Mouse (Mus musculus): ENCODE results near the gene Guk1.

Gene Guk1

DNA sequence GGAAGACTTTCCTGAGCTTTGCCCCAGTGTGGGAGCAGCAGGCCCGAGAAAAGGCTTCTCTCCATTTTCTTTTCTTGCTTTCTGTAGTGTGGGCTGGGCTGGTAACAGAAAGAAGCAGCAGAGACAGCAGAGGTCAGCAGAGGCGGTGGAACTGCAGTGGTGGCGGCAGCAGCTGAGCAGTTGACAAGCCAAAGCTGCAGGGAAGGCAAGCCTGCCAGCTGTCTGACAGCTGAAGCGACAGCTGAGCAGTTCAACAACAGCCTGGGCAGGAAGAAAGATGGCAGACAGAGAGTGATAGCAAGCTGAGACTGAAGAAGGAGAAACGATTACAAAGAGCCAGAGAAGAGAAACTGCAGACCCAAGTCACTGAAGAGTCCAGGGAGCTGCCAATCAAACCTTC lies 30.6 kb downstream of the Guk1 start:
- ChIA-PET POLR2A (interaction anchor here in 3 of 4 experiments (0.9 to 2.8 kb wide), 5 partner anchors 15 to 207 kb away, joined by 3 to 13 read pairs (median 6); partner anchors contain the start of genes 2310033P09Rik (in 1 of the 3), Hist3h2a (in 1 of the 3), Trim11 (in 1 of the 3) and Trim17 (in 1 of the 3)), CTCF (interaction anchor here in 1 of 4 experiments (1.2 kb wide), 1 partner anchor 9 kb away, joined by 4 read pairs; no protein-coding TSS in a partner anchor)

- POLR2A ChIA-PET = interaction anchor here in 3 of 4 experiments (0.6 to 2.5 kb wide), 19 partner anchors 8 to 470 kb away, joined by 3 to 13 read pairs (median 4); partner anchors contain the start of genes Hist3h2a (in 1 of the 3), Hist3h2ba (in 1 of the 3), Trim11 (in 1 of the 3) and Trim17 (in 1 of the 3)
- CTCF ChIA-PET = interaction anchor here in 1 of 4 experiments (1.1 to 1.6 kb wide), 2 partner anchors 65 to 139 kb away, joined by 4 to 8 read pairs; no protein-coding TSS in a partner anchor
Measured at GRCm38 (mm10) chr11:59159558-59159957, 32.5 kb downstream of the Guk1 start.

- CTCF ChIA-PET = interaction anchor here in 3 of 4 experiments (0.6 to 1.6 kb wide), 5 partner anchors 26 to 232 kb away, joined by 3 to 8 read pairs (median 4); no protein-coding TSS in a partner anchor
- POLR2A ChIA-PET = interaction anchor here (0.5 to 2.5 kb wide), 21 partner anchors 8 to 880 kb away, joined by 3 to 13 read pairs (median 4); partner anchors contain the start of genes Hist3h2a (in 1 of the 4), Hist3h2ba (in 1 of the 4), Trim11 (in 1 of the 4) and Trim17 (in 1 of the 4)
Measured at GRCm38 (mm10) chr11:59159099-59159498, 32.9 kb downstream of the Guk1 start.

DNA sequence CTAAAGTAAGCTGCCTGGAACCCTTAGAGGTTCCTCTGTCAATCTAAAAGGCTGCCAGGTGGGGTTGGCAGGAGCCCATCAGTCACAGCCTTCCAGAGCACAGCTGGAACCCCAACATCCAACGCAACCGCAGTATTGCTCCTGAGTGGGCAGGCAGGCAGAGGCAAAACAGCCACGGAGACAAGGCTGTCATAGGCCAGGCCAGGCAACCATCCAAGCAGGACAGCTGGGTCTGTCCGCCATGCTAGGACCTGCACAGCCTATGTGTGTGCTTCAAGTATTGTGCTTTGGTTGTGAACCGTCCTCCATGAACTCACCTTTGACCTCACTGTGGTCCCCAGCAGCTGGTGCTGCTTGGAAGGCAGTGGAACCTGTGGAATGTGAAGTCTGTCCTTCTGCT lies 36.1 kb downstream of the Guk1 start:
- POLR2A ChIA-PET = interaction anchor here in 1 of 4 experiments (0.9 to 1.1 kb wide), 2 partner anchors 9 to 14 kb away, joined by 4 read pairs; no protein-coding TSS in a partner anchor

DNA sequence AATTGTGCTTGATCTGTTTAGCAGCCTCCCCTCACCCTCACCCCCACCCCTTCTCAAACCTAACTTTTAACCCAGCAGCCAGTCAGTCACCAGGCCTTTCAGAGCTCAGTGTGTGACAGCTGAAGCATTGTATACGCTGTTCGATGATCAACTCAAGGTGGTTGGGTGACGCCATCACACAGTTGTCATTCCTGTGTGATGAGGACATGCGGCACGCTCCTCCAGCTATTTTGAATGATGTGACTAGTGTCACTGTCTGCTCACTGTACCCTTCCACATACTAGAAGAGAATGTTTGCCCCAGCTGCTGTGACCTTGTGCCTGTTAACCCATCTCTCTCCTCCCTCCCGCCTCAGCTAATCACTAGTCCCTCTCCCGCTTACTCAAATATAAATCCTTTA lies 37.8 kb downstream of the Guk1 start:
- POLR2A ChIA-PET = interaction anchor here in 3 of 4 experiments (0.6 to 4.3 kb wide), 4 partner anchors 9 to 221 kb away, joined by 3 to 21 read pairs (median 12); partner anchors contain the start of gene Iba57 (in 2 of the 3)
- CTCF ChIA-PET = interaction anchor here in 1 of 4 experiments (0.6 to 0.9 kb wide), 4 partner anchors 12 to 1232 kb away, joined by 3 to 5 read pairs (median 4); partner anchors contain the start of gene Gjc2

More for the DNA sequence above, 36.1 kb downstream of the Guk1 start:
- CTCF ChIA-PET = interaction anchor here in 1 of 4 experiments (0.6 kb wide), 2 partner anchors 62 to 63 kb away, joined by 3 to 5 read pairs; no protein-coding TSS in a partner anchor

- CTCF ChIA-PET = interaction anchor here (0.5 to 2.2 kb wide), 55 partner anchors 9 to 491 kb away, joined by 3 to 18 read pairs (median 4); partner anchors contain the start of genes Iba57 (in 3 of the 4), Hist3h2ba (in 1 of the 4), Obscn (in 1 of the 4) and Trim11 (in 1 of the 4)
Measured at GRCm38 (mm10) chr11:59151729-59152128, 40.3 kb downstream of the Guk1 start.

DNA sequence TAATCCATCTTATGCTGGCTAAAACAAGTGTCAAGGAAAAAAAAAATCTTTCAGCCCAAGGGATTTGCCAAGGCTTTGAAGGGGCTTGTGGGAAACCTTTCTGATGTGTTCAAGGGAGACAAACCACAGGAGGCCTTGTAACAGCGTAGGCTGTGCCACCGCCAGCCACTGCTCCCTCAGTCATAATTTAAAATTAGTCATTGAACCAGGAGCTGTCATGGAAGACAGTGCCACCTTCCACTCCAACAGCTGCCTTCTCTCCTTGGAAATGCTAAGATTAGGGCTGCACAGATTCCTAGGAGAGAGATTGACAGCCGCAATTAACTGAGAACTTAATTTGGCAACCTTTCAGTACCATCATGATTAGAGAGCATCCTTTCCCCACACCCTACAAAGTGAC lies 42.7 kb downstream of the Guk1 start:
- POLR2A ChIA-PET = interaction anchor here in 1 of 4 experiments (1.7 kb wide), 1 partner anchor 14 kb away, joined by 6 read pairs; no protein-coding TSS in a partner anchor
- CTCF ChIA-PET = interaction anchor here in 1 of 4 experiments (0.7 kb wide), 1 partner anchor 55 kb away, joined by 6 read pairs; no protein-coding TSS in a partner anchor

More at GRCm38 (mm10) chr11:59151729-59152128, 40.3 kb downstream of the Guk1 start:
- POLR2A ChIA-PET = interaction anchor here (0.6 to 4.3 kb wide), 14 partner anchors 10 to 337 kb away, joined by 3 to 21 read pairs (median 4); partner anchors contain the start of gene Iba57 (in 2 of the 4)

- ChIA-PET CTCF (interaction anchor here in 2 of 4 experiments (0.5 to 2.1 kb wide), 4 partner anchors 9 to 340 kb away, joined by 3 to 16 read pairs (median 9); no protein-coding TSS in a partner anchor), POLR2A (interaction anchor here in 2 of 4 experiments (1.5 to 2.7 kb wide), 5 partner anchors 8 to 188 kb away, joined by 4 to 12 read pairs (median 6); partner anchors contain the start of genes Hist3h2a (in 1 of the 2), Iba57 (in 1 of the 2), Mrpl55 (in 1 of the 2) and Trim17 (in 1 of the 2))
Measured at GRCm38 (mm10) chr11:59142962-59143361, 49.0 kb downstream of the Guk1 start.

GRCm38 (mm10) chr11:59141772-59142370 lies 50.1 kb downstream of the Guk1 start:
- ChIA-PET CTCF (interaction anchor here in 3 of 4 experiments (0.5 to 2.1 kb wide), 16 partner anchors 10 to 345 kb away, joined by 3 to 16 read pairs (median 4); no protein-coding TSS in a partner anchor), POLR2A (interaction anchor here in 3 of 4 experiments (0.5 to 2.7 kb wide), 22 partner anchors 9 to 344 kb away, joined by 3 to 12 read pairs (median 4); partner anchors contain the start of genes Iba57 (in 2 of the 3), Mrpl55 (in 2 of the 3), Hist3h2a (in 1 of the 3) and Hist3h2ba (in 1 of the 3))

DNA sequence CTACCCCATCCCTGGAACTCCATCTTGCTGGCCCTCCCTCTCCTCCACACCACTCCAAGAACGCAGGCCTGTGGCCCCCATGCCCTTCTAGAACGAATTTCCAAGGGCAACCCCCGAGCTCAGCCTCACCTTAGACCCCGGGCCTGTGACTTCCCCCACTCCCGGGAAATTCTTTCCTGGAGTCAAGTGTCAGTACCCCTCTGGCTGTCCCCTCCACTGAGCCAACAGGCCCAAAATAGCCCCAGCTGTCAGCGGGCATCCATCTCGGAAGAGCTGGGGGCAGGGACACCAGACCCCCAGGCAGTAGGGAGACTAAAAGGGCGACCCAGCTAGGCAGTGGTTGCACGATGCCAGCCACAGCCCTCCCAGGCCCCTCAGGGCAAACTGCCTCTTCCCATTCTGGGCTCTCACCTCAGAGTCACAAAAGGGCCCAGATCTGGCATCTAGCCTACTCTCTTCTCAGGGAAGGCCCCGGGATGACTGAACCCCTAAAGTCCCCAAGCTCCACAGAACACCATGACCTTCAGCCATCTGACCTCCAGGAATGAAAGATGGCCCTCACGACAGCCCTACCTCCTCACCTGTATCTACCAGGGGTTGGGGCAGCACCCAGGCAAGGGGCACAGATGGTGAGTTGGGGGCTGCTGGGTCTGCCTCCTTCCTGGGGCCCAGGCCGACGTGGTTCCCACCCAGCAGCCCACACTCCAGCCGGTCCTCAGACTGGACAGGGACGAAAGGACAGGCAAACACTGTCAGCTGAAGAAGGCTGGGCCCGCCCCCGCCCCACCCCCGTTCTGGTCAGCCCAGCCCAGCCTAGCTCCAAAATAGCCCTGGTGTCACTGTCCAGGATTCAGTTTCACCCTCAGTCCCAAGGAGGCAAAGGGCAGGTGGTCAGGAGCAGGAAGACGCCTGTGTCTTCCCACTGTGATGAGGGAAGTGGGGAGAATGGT lies 53.2 kb downstream of the Guk1 start:
- POLR2A ChIA-PET = interaction anchor here in 1 of 4 experiments (1.8 kb wide), 1 partner anchor 24 kb away, joined by 9 read pairs; the partner anchor contains the start of gene Iba57
- CTCF ChIA-PET = interaction anchor here in 3 of 4 experiments (0.6 to 1.8 kb wide), 4 partner anchors 13 kb away, joined by 3 to 8 read pairs (median 6); no protein-coding TSS in a partner anchor

DNA sequence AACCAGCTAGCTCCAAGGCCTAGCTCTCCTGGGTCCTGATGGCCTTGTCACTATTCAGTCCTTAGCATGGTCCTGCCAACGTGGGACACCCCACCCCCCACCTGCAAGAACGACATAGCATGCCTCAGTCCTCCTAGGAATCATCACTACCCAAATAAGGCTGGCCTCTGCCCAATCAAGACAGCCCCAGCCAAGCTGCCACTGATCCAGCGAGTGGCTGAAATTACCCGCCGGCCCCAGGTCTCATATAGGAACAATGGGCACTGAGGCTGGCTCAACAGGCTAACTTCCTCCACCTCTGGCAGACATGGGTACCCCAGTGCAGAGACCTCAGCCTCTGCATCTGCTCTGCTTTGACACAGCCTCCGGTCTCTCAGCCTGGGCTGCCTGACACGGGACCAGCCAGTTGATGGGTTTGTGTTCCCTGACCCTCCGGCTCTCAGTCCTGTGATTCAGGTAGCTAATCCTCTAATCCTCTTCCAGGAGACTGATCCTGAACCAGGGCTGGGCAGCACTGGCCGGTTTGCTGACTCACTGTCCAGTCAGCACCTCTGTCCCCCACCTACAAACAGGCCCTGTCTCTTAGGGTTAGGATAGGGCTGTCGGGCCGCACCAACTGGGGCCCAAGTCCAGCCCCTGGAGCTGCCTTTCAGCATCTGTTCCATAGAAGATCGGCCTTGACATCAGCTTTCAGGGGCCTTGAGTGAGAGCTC lies 54.9 kb downstream of the Guk1 start:
- ChIA-PET POLR2A (interaction anchor here in 1 of 4 experiments (1.3 to 1.4 kb wide), 2 partner anchors 26 to 31 kb away, joined by 3 to 4 read pairs; partner anchors contain the start of gene Iba57), CTCF (interaction anchor here in 3 of 4 experiments (0.8 to 1.8 kb wide), 3 partner anchors 14 to 43 kb away, joined by 3 to 12 read pairs (median 7); no protein-coding TSS in a partner anchor)

DNA sequence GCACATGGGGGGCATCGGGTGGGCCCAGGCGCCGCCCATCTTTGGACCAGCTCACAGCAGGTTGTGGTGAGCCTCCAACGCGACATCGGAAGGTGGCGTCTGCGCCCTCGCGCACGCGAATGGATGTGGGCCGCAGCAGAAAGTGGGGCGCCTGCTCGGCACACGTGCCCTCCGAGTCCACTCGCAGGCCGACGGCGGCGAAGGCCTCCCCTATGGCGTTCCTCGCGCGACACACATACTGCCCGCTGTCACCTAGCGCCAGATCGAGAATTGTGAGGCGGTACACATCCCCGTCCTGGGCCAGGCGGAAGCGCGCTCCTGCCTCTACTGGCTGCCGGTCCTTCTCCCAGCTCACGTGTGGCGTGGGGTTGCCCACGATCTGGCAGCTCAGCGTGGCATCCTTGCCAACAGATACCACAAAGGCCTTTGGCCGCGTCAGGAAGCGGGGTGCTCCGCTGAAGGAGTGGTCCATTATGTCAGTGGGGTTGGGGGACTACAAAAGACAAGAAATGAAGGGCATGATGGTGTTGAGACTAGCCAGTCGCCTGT lies 56.0 kb downstream of the Guk1 start, which contains the start of gene Obscn:
TSS of gene Obscn (minus strand) at position 499 of the 549 bp plus-strand sequence.
- POLR2A ChIA-PET = interaction anchor here in 3 of 4 experiments (0.6 to 2.4 kb wide), 10 partner anchors 9 to 188 kb away, joined by 3 to 10 read pairs (median 5); partner anchors contain the start of genes Hist3h2a (in 1 of the 3), Hist3h2ba (in 1 of the 3), Iba57 (in 1 of the 3) and Mrpl55 (in 1 of the 3)

GRCm38 (mm10) chr11:59135051-59135820 lies 56.8 kb downstream of the Guk1 start:
- ChIA-PET POLR2A (interaction anchor here in 3 of 4 experiments (0.6 to 2.4 kb wide), 17 partner anchors 10 to 1842 kb away, joined by 3 to 10 read pairs (median 4); partner anchors contain the start of genes 2310033P09Rik (in 1 of the 3), Hist3h2a (in 1 of the 3), Hist3h2ba (in 1 of the 3) and Iba57 (in 1 of the 3)), CTCF (interaction anchor here (0.5 to 1.6 kb wide), 6 partner anchors 16 to 1064 kb away, joined by 3 to 12 read pairs (median 8); no protein-coding TSS in a partner anchor)

More for the DNA sequence above, 56.0 kb downstream of the Guk1 start, which contains the start of gene Obscn:
- CTCF ChIA-PET = interaction anchor here in 3 of 4 experiments (0.9 to 1.6 kb wide), 3 partner anchors 15 to 37 kb away, joined by 4 to 12 read pairs (median 9); no protein-coding TSS in a partner anchor

DNA sequence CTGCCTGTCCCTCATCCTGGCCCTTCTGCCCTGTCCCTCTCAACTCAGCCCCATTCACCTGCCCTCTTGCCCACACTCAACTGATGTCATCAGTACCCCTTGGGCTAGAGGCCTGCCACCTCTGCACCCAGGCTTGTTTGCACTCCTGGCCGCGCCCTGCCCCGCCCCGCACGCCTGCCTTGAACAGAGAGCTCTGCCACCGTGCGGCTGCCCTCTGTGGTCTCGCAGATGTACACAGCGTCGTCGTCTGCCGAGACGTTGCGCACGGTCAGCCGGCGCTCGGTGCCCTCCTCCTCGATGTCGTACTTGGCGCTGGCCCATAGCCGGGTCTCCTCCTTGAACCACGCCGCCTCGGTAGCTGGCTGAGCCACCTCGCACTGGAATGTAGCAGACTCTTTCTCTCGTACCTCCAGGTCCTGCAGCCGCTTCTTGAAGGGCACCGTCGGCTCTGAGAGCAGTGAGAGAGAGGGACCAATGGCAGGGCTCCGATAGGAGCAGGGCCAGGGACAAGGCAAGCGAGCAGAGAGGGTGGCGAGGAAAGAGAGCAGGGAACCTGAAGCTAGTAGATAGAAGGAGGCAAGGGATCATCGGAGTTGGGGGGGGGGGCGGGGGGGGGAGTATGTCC lies 57.5 kb downstream of the Guk1 start:
- CTCF ChIA-PET = interaction anchor here (0.5 to 1.6 kb wide), 5 partner anchors 18 to 1065 kb away, joined by 3 to 9 read pairs (median 7); no protein-coding TSS in a partner anchor
- POLR2A ChIA-PET = interaction anchor here in 3 of 4 experiments (0.6 to 2.4 kb wide), 15 partner anchors 11 to 1842 kb away, joined by 3 to 10 read pairs (median 5); partner anchors contain the start of genes 2310033P09Rik (in 1 of the 3), Hist3h2a (in 1 of the 3), Iba57 (in 1 of the 3) and Mrpl55 (in 1 of the 3)

Measured in embryonic stem cell, embryonic (primary cell).